Mouse (Mus musculus): ENCODE results near the gene Fam240a. TPM values are rescaled to one million over a fixed set of nuclear protein-coding genes. Genes with fewer than 3 reads are reported as not detected.

Fam240a gene
- total and polyA plus RNA-seq, 3 experiments: not detected

- Histone ChIP-seq H3K4me1 (ENCODE audit: insufficient read depth, low read depth, low read length) (no peaks in the 10 kb centered on the region), H3K27me3 (ENCODE audit: insufficient read depth, low read length) (peaks cover 30% of the 10 kb centered on the region), H3K4me3 (ENCODE audit: low read depth, low read length) (no peak overlapping the region), H3K9me3 (replicated peaks) (no peaks in the 10 kb centered on the region), H3K36me3 (replicated peaks) (no peaks in the 10 kb centered on the region)
- DNase-seq (ENCODE audit: low spot score) (no peak), ATAC-seq (ENCODE audit: extremely low read depth, insufficient number of reproducible peaks, low FRiP score, poor library complexity, severe bottlenecking) (no peak)
- TF ChIP-seq GATA2 (IDR thresholded peaks at IDR 0.05; ENCODE audit: borderline replicate concordance, low read depth, low read length) (no peak), POLR2AphosphoS5 (IDR thresholded peaks at IDR 0.05; ENCODE audit: insufficient replicate concordance, low read depth, low read length) (no peak), GATA1 (IDR thresholded peaks at IDR 0.05; ENCODE audit: borderline replicate concordance, low read length) (no peak), TAL1 (conservative IDR thresholded peaks at IDR 0.05; ENCODE audit: low read depth, low read length) (no peak), CTCF (IDR thresholded peaks at IDR 0.05; ENCODE audit: low read depth, low read length) (no peak)
These were observed 31.2 kb upstream of the Fam240a start for GRCm38 (mm10) chr9:110947900-110948299.

GRCm38 (mm10) chr9:110947261-110947661 lies 30.6 kb upstream of the Fam240a start:
- TF ChIP-seq POLR2AphosphoS5 (IDR thresholded peaks at IDR 0.05; ENCODE audit: insufficient replicate concordance, low read depth, low read length): no peak
- TF ChIP-seq GATA1 (IDR thresholded peaks at IDR 0.05; ENCODE audit: borderline replicate concordance, low read length): no peak
- no peak for TF ChIP-seq CTCF (IDR thresholded peaks at IDR 0.05; ENCODE audit: low read depth, low read length)
- no peak for TF ChIP-seq TAL1 (conservative IDR thresholded peaks at IDR 0.05; ENCODE audit: low read depth, low read length)
- no peak for TF ChIP-seq GATA2 (IDR thresholded peaks at IDR 0.05; ENCODE audit: borderline replicate concordance, low read depth, low read length)
- DNase-seq (ENCODE audit: low spot score) (no peak), ATAC-seq (ENCODE audit: extremely low read depth, insufficient number of reproducible peaks, low FRiP score, poor library complexity, severe bottlenecking) (no peak)
- Histone ChIP-seq H3K4me1 (ENCODE audit: insufficient read depth, low read depth, low read length) (no peaks in the 10 kb centered on the region), H3K27me3 (ENCODE audit: insufficient read depth, low read length) (peaks cover 29% of the 10 kb centered on the region), H3K9me3 (replicated peaks) (no peaks in the 10 kb centered on the region), H3K36me3 (replicated peaks) (no peaks in the 10 kb centered on the region), H3K4me3 (ENCODE audit: low read depth, low read length) (no peak overlapping the region)

- ATAC-seq (ENCODE audit: extremely low read depth, insufficient number of reproducible peaks, low FRiP score, poor library complexity, severe bottlenecking) (no peak), DNase-seq (ENCODE audit: low spot score) (no peak)
- H3K36me3 ChIP-seq (replicated peaks): no peaks in the 10 kb centered on the region
- H3K27me3 ChIP-seq (ENCODE audit: insufficient read depth, low read length): peaks cover 25% of the 10 kb centered on the region
- H3K4me1 ChIP-seq (ENCODE audit: insufficient read depth, low read depth, low read length): no peaks in the 10 kb centered on the region
- H3K4me3 ChIP-seq (ENCODE audit: low read depth, low read length): no peak overlapping the region
- H3K9me3 ChIP-seq (replicated peaks): no peaks in the 10 kb centered on the region
- no peak for TF ChIP-seq GATA2 (IDR thresholded peaks at IDR 0.05; ENCODE audit: borderline replicate concordance, low read depth, low read length)
- TF ChIP-seq TAL1 (conservative IDR thresholded peaks at IDR 0.05; ENCODE audit: low read depth, low read length): no peak
These were observed 29.9 kb upstream of the Fam240a start for GRCm38 (mm10) chr9:110946548-110947044.

GRCm38 (mm10) chr9:110945926-110946325 lies 29.3 kb upstream of the Fam240a start, which contains the start of gene Tdgf1:
TSS of gene Tdgf1 (minus strand) at chr9:110946158.
- TF ChIP-seq TAL1 (conservative IDR thresholded peaks at IDR 0.05; ENCODE audit: low read depth, low read length): no peak
- TF ChIP-seq CTCF (IDR thresholded peaks at IDR 0.05; ENCODE audit: low read depth, low read length): no peak
- no peak for TF ChIP-seq GATA1 (IDR thresholded peaks at IDR 0.05; ENCODE audit: borderline replicate concordance, low read length)
- TF ChIP-seq GATA2 (IDR thresholded peaks at IDR 0.05; ENCODE audit: borderline replicate concordance, low read depth, low read length): no peak
- no peak for TF ChIP-seq POLR2AphosphoS5 (IDR thresholded peaks at IDR 0.05; ENCODE audit: insufficient replicate concordance, low read depth, low read length)
- H3K36me3 ChIP-seq (replicated peaks): no peaks in the 10 kb centered on the region
- no peaks in the 10 kb centered on the region for H3K4me1 ChIP-seq (ENCODE audit: insufficient read depth, low read depth, low read length)
- no peaks in the 10 kb centered on the region for H3K9me3 ChIP-seq (replicated peaks)
- peaks cover 25% of the 10 kb centered on the region for H3K27me3 ChIP-seq (ENCODE audit: insufficient read depth, low read length)
- ATAC-seq (ENCODE audit: extremely low read depth, insufficient number of reproducible peaks, low FRiP score, poor library complexity, severe bottlenecking) (no peak), DNase-seq (ENCODE audit: low spot score) (no peak)
- no peak within 1 kb of the TSS for H3K4me3 ChIP-seq (ENCODE audit: low read depth, low read length)

GRCm38 (mm10) chr9:110945343-110945742 lies 28.7 kb upstream of the Fam240a start:
- no peak for TF ChIP-seq GATA1 (IDR thresholded peaks at IDR 0.05; ENCODE audit: borderline replicate concordance, low read length)
- TF ChIP-seq GATA2 (IDR thresholded peaks at IDR 0.05; ENCODE audit: borderline replicate concordance, low read depth, low read length): no peak
- no peak for TF ChIP-seq TAL1 (conservative IDR thresholded peaks at IDR 0.05; ENCODE audit: low read depth, low read length)
- TF ChIP-seq POLR2AphosphoS5 (IDR thresholded peaks at IDR 0.05; ENCODE audit: insufficient replicate concordance, low read depth, low read length): no peak
- TF ChIP-seq CTCF (IDR thresholded peaks at IDR 0.05; ENCODE audit: low read depth, low read length): no peak
- Histone ChIP-seq H3K9me3 (replicated peaks) (no peaks in the 10 kb centered on the region), H3K27me3 (ENCODE audit: insufficient read depth, low read length) (peaks cover 25% of the 10 kb centered on the region), H3K36me3 (replicated peaks) (no peaks in the 10 kb centered on the region), H3K4me3 (ENCODE audit: low read depth, low read length) (no peak overlapping the region), H3K4me1 (ENCODE audit: insufficient read depth, low read depth, low read length) (no peaks in the 10 kb centered on the region)
- ATAC-seq (ENCODE audit: extremely low read depth, insufficient number of reproducible peaks, low FRiP score, poor library complexity, severe bottlenecking) (no peak), DNase-seq (ENCODE audit: low spot score) (no peak)

GRCm38 (mm10) chr9:110944265-110944664 lies 27.6 kb upstream of the Fam240a start:
- Histone ChIP-seq H3K36me3 (replicated peaks) (no peaks in the 10 kb centered on the region), H3K27me3 (ENCODE audit: insufficient read depth, low read length) (peaks cover 25% of the 10 kb centered on the region), H3K4me1 (ENCODE audit: insufficient read depth, low read depth, low read length) (no peaks in the 10 kb centered on the region), H3K9me3 (replicated peaks) (no peaks in the 10 kb centered on the region), H3K4me3 (ENCODE audit: low read depth, low read length) (no peak overlapping the region)
- ATAC-seq (ENCODE audit: extremely low read depth, insufficient number of reproducible peaks, low FRiP score, poor library complexity, severe bottlenecking) (no peak), DNase-seq (ENCODE audit: low spot score) (no peak)
- TF ChIP-seq GATA2 (IDR thresholded peaks at IDR 0.05; ENCODE audit: borderline replicate concordance, low read depth, low read length): no peak
- no peak for TF ChIP-seq CTCF (IDR thresholded peaks at IDR 0.05; ENCODE audit: low read depth, low read length)
- TF ChIP-seq POLR2AphosphoS5 (IDR thresholded peaks at IDR 0.05; ENCODE audit: insufficient replicate concordance, low read depth, low read length): no peak
- no peak for TF ChIP-seq GATA1 (IDR thresholded peaks at IDR 0.05; ENCODE audit: borderline replicate concordance, low read length)
- TF ChIP-seq TAL1 (conservative IDR thresholded peaks at IDR 0.05; ENCODE audit: low read depth, low read length): no peak
